Mouse (Mus musculus) thymus, postnatal 0 days (tissue): ENCODE measurements around the gene Alkbh6. TPM values are rescaled to one million over a fixed set of nuclear protein-coding genes. Genes with fewer than 3 reads are reported as not detected.

ENCODE experiments used
- polyA plus RNA-seq: library from polyadenylated mRNA; unstranded; fragments of >200 nt; fragmentation: Nextera tagmentation; extraction: Ambion mirVana; gene quantifications from 2 replicates; pipeline ENCODE4 v1.2.1, GENCODE M21; 2015

Alkbh6 gene
- polyA plus RNA-seq, 1 experiment from 2014 or later: 71.8 TPM

Other genes starting within 250 kb of the Alkbh6 start
- gene Zfp82, start 235.8 kb upstream of the Alkbh6 start, polyA plus RNA-seq: 6.8 and 7.1 TPM in 2 replicates
- 1.3 and 1.4 TPM in 2 replicates for gene Gm26920, start 218.3 kb upstream of the Alkbh6 start, polyA plus RNA-seq
- gene Zfp566, start 218.2 kb upstream of the Alkbh6 start, polyA plus RNA-seq: 9.2 and 10.6 TPM in 2 replicates
- 59.0 and 59.7 TPM in 2 replicates for gene Zfp260, start 213.9 kb upstream of the Alkbh6 start, polyA plus RNA-seq
- gene Zfp382, start 186.8 kb upstream of the Alkbh6 start, polyA plus RNA-seq: 10.9 and 13.6 TPM in 2 replicates
- 7.6 and 9.6 TPM in 2 replicates for gene Zfp146, start 139.0 kb upstream of the Alkbh6 start, polyA plus RNA-seq
- gene Cox7a1, start 124.6 kb upstream of the Alkbh6 start, polyA plus RNA-seq: 9.2 and 11.6 TPM in 2 replicates
- gene Capns1, start 109.9 kb upstream of the Alkbh6 start, polyA plus RNA-seq: 66.9 and 76.2 TPM in 2 replicates
- 134 and 137 TPM in 2 replicates for gene Polr2i, start 76.8 kb upstream of the Alkbh6 start, polyA plus RNA-seq
- 149 and 155 TPM in 2 replicates for gene Tbcb, start 76.4 kb upstream of the Alkbh6 start, polyA plus RNA-seq
- 0.26 and 0.78 TPM in 2 replicates for gene Ovol3, start 73.0 kb upstream of the Alkbh6 start, polyA plus RNA-seq
- 0.19 and 0.23 TPM in 2 replicates for gene Thap8, start 28.6 kb upstream of the Alkbh6 start, polyA plus RNA-seq
- 6.4 and 7.8 TPM in 2 replicates for gene Wdr62, start 28.3 kb upstream of the Alkbh6 start, polyA plus RNA-seq
- 1.2 and 1.9 TPM in 2 replicates for gene Clip3, start 17.0 kb upstream of the Alkbh6 start, polyA plus RNA-seq
- 7.6 and 9.5 TPM in 2 replicates for gene Syne4, start 6.1 kb downstream of the Alkbh6 start, polyA plus RNA-seq
- gene E130208F15Rik, start 13.0 kb downstream of the Alkbh6 start, polyA plus RNA-seq: 0.68 and 2.0 TPM in 2 replicates
- 19.0 and 22.7 TPM in 2 replicates for gene Sdhaf1, start 15.2 kb downstream of the Alkbh6 start, polyA plus RNA-seq
- gene Lrfn3, start 54.1 kb downstream of the Alkbh6 start, polyA plus RNA-seq: 0.14 and 0.18 TPM in 2 replicates
- 112 and 116 TPM in 2 replicates for gene Tyrobp, start 105.0 kb downstream of the Alkbh6 start, polyA plus RNA-seq
- 110 and 139 TPM in 2 replicates for gene Hcst, start 111.1 kb downstream of the Alkbh6 start, polyA plus RNA-seq
- 20.2 and 20.3 TPM in 2 replicates for gene Nfkbid, start 113.0 kb downstream of the Alkbh6 start, polyA plus RNA-seq
- 1.3 and 2.8 TPM in 2 replicates for gene Aplp1, start 136.8 kb downstream of the Alkbh6 start, polyA plus RNA-seq
- gene Kirrel2, start 149.0 kb downstream of the Alkbh6 start, polyA plus RNA-seq: 0.10 and 0.17 TPM in 2 replicates
- 0.29 and 0.46 TPM in 2 replicates for gene Nphs1, start 149.6 kb downstream of the Alkbh6 start, polyA plus RNA-seq
- gene Prodh2, start 184.9 kb downstream of the Alkbh6 start, polyA plus RNA-seq: not detected in 2 replicates
- 3.6 and 4.6 TPM in 2 replicates for gene Arhgap33, start 226.3 kb downstream of the Alkbh6 start, polyA plus RNA-seq
- gene Hspb6, start 243.5 kb downstream of the Alkbh6 start, polyA plus RNA-seq: 6.9 and 7.5 TPM in 2 replicates
- gene Proser3, start 243.6 kb downstream of the Alkbh6 start, polyA plus RNA-seq: 3.6 and 5.2 TPM in 2 replicates